Mouse (Mus musculus): Measurements from ENCODE around the gene Ints3.
"Not testable (repeated sequence)": the region's sequence is repeated elsewhere in the genome, so short reads cannot be mapped to it uniquely, and the experiment has no call there.

The Ints3 gene

DNA sequence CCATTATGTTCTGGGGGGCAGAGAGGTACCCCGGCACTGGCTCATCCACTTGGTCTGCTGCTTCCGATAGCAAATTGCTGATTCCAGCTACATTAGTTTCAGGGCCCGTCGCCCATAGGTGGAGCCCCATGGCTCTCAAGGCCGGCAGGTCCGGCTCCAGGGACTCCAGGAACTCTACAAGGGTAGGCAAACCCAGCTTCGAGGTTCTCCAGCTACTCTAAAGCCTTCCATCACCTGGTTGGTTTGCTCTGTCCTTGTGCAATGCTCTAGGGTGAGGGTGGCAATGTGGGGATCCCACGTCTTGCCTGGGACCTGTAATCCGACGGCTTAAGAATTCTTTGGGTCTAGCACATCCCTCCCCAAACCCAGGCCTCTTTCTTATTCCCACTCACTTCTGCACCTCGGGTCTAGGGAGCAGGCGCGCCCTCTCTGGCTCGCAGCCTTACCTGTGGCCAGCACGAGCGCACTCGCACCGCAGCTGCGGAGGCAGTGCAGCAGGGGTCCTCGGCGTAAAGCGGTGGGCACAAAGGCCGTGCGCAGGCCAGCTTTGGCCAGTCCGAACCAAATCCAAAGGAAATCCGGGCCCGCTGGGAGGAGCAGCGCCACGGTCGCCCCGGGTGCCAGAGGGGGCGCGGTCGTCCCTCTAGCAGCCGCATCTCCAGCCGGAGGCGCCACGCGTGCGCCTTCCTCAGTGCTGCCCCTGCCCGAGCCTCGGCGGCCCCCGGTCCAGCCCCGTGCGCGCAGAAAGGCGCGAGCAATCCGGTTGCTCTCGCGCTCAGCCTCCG, 44.5 kb downstream of the Ints3 start:
- DNase-seq = no peak

DNA sequence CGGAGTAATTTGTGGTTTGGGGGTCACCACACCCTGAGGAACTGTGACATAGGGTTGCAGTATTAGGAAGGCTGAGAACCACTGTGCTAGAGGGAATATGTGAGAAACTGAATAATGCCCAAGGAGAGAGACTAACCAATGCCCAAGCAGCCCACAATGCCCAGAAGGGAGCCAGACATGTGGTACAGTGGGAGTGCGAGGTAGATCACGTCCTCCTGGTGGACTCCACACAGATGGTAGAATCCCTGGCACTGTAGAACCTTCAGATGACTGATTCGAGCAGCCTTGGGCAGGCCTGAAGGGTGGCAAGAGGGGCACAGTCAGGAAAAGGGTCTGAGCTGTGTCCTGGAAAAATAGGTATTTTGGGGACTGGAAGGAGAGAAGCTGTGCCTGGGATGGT, 45.2 kb downstream of the Ints3 start:
- DNase-seq = no peak

DNA sequence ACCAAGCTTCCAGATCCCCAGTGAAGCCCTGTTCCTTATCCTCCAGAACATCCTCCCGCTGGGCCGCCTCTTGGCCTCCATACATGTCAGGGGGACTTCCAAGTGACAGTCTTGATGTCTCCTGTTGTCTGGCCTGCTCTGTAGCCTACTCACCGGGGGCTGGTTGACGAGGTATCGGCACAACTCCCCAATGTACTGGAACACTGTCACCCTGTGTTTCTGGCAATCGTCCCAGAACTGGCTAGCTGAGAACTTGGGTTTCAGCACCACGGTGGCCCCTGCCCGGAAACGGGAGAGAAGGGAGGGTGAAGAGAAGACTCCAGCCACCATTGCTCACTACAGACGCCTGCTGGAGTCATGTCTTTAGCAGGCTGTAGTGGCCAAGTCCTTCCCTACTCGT, 45.9 kb downstream of the Ints3 start:
- DNase-seq = peak; percentile 52

DNA sequence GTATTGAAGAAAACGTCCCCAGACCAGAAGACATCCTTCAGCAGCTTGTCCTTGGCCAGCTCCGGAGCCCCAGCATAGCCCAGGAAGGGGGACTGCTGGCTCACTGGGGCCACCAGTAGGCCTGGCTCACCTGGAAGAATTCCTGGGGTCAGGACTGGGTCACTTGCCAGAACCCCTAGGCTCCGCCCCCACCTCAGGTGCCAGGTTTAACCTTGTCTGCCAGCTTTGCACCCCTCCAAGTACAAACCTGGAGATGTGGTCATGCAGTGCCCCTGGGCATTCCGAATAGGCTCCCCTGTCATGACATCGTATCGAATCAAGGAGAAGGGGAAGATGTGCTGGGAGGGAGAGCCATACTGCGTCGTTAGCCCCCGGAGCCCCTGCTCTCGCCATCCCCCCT, 46.6 kb downstream of the Ints3 start:
- no peak for DNase-seq

DNA sequence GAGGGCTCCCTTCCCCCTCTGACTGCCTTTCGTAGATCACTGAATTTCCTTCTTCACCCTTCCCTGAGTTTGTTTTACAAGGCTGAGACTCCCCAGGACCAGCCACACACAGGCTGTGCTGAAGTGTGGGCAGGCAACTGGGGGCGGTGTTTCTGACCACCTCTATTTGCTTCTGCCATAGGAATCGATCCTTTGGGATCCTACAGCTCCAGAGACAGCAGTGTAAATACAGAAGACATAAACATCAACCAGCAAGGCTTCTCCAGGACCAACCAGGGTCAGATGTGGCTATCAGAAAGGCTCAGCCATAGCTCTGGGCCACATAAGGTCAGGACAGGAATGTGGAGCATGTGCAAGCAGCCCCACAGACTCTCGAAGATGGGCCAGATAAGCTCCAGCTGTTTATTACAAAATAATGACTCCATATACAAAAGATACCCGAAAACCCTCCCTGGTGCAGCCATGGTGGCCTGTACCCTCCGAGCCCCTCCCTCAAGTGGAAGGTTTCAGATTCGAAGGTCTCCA, 48.5 kb downstream of the Ints3 start:
- DNase-seq = no peak

DNA sequence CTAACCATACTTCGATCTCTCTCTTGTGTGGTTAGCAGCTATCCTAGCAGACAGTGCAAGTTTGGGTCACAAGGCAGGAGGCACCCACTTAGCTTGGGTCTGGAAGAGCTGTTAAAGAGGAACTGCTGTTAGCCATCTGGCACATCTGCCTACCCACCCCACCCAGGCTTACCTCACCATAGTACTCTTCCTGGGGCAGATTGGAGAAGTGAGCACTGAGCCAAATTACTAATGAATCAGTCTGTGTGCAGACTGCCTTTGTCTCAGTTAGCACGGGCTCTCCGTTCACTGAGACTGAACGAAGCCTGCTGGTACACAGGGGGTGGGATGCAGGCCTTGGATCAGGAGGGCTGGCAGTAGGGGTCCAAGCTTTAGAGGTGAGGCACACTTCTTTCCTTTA, 49.7 kb downstream of the Ints3 start:
- peak; percentile 81 for DNase-seq

DNA sequence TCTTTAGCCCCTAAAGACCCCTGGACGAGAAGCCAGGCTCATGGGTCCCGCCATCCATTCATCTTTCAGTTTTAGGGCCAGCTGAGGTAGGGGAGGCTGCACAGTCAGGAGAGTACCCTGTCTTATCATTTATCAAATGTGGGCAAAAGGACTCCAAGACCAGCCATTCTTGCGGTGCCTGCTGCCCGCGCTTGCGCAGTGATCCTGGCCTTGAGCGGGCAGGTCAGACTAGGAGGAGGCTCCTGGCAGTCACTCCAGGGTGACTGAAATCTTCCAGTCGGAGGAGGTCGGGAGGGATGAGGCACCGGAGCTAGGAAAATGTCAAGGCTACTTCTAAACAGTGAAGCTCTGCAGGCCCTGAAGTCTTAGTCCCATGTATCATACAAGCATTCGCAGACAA, 51.7 kb downstream of the Ints3 start:
- DNase-seq = no peak

DNA sequence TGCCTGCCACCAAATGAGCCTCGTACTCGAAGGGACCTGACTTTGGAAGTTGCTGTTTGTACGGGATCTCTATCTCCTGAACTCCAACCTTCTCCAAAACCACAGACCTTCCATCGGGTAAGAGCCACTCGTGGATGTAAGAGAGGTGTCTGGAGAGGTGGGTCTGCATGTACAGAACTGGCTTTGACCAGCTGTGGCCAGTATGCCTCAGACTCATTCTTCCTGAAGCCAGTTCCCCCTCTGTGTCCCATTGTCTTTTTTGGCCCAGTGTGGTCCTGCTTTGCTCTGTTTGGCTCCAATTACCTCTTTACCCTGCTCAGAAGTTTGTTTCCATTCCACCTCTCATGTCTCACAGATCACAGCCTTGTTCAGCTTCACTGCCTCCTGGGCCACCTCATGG, 54.9 kb downstream of the Ints3 start:
- DNase-seq = no peak

DNA sequence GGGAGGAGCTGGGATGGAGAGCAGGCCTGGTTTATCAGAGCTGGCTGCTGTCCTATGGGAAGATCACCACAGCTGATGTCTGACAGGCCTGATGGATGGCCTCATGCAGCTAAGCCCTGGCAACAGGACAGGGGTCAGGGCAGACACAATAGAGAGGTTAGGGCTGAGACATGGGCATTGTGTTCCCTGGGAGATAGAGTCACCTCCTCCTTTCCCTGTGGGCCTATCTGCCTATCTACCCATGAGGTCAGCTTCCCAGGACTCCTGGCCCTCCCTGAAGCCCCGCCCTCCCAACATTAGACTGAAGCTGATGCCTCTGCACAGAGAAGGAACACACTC, 57.2 kb downstream of the Ints3 start:
- no peak for DNase-seq

DNA sequence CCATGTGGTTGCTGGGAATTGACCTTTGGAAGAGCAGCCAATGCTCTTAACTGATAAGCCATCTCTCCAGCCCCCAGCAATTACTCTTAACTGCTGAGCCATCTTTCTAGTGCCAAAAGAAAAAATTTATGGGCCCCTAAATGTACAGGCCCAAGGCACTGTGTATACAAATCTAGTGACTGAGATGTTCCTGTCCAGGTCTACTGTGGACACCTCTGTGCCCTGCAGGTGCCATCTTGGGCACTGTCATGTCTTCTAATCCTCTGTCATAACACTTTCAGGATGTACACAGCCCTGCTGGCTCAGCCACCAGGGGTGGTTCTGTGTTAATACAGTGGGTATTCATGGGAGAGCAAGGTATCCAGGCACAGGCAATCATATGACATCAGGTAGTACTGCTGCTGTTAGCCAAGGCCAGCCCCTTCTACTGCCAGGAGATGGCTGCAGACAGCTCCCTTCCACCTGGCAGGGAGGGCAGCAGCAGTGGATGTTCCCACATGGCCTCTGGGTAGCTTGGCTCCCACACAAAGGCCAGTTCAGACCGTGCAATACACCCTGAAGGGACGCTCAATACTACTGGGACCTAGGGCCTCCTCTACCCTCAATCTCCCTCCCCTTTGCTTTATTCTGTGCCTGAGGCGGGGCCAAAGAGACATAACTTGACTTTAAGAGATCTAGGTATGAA, 57.7 kb downstream of the Ints3 start:
- no peak for DNase-seq

DNA sequence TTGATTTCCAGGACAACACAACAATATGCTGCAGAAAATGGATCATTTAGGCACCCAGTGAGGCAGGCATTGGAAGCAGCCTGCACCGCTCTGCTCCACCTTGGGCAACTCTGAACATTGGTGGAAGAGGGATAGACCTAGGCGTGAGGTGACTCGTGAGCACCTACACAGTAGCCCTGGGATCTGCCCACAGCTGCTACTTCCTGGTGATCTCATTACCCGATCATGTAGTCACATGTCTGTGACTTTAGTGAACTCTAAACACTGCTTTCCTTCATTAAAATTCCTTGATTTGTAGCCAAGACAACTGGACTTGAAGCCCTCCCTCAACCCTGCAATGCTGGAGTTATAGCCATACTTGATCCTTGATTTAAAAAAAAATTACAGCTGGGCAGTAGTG, 59.1 kb downstream of the Ints3 start:
- no peak for DNase-seq

DNA sequence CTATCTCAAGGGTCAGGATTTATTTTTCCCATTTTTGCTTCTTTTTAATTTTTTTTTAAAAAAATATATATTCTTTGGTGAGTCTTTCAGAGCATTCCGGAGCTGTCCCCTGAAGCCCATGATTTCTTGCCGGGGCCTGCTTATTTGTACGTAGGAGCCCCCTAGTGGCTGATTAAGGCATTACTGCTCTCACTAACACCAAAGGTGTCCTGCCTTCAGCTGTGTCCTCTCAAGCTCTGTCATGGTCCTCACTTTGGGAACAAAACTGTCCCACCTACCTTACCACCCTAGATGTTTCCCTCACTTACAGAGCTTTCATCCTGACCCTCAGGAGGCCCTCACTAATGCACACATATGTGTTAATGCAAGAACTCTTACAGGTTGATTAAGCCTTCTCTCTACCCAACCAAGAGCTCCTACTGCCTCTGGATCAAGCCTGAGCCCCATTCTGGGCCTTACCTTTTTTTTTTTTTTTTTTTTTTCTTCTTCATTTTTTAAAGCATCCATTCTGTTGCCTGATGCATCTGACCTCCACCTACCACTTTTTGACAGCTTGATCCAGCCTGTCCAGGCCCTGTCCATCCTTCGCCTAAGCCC, 59.9 kb downstream of the Ints3 start:
- DNase-seq = peak; percentile 87

DNA sequence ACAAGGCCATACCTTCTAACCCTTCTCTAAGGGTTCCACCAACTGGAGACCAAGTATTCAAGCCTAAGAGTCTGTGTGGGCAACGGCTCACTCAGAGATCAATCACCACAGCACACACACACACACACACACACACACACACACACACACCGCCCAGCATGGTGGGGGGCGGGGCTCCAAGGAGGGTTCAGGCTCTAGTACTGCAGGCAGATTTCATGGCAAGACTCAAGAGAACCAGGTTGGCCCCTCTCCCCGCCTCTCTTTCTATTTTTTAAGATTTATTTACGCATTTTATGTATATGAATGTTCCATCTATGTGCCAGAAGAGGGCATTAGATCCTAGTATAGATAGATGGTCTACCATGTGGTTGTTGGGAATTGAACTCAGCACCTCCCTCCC, 60.6 kb downstream of the Ints3 start:
- no peak for DNase-seq

DNA sequence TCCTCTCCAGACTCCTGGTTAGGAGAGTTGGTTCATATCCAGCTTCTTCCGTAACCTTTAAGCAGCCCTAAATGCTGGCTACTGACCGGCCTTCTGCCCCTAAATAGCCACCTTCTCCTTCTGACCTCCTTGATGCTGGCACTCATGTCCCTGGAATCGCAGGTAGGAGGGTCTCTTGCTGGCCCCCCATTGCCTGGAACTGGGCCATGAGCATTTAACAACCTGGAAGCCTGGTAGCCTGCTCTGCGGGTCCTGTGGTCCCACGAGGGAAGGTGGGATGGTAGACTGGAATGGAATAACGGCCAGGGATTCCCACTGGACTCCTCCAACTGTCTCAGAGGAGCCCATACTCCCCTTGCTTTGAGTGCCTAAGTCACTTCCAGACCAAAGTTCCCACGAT, 61.6 kb downstream of the Ints3 start:
- no peak for DNase-seq

DNA sequence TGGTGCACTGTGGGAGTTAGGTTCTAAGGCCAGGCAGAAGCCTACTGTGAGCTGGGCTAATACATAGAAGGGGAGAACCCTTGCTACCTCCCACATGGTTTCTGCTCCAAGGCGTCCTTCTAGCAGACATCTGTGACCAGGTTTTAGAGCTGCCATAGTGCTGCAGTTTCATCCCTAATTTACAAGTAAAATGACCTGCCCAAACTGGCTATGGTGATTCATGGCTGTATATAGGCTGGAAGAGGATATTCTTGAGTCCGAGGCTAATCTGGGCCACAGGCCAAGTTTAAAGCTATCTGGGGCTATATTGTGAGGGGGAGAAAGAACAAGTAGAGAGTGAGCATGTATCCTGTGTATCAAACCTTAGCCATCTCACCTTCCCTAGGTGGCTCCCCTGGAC, 64.4 kb downstream of the Ints3 start:
- no peak for DNase-seq

DNA sequence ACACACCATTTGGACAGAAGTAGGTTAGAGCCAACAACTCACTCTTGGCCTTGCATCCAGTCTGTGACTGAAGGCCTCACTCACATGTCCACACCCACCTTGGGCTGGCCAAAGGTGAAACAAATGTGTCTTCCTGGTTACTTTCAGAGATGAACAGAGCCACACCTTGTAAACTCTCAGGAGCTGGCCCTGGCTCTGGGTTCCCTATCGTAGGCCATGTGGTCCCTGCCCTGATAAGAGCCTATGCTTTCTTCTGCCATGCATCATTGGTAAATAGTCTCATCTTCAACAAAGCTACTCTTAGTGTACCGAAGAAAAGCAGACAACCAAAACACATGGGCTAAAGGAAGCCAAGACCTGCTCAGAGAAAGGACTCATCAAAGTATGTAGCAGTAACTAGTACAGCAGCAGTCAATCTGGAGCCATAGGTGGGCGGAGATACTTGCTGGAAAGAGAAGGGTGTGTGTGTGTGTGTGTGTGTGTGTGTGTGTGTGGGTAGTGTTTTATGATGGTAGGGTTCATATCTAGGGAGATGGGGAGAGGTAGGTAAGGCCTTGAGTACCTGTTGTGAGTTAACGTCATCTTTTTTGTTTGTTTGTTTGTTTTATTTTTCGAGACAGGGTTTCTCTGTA, 66.3 kb downstream of the Ints3 start:
- DNase-seq = no peak

DNA sequence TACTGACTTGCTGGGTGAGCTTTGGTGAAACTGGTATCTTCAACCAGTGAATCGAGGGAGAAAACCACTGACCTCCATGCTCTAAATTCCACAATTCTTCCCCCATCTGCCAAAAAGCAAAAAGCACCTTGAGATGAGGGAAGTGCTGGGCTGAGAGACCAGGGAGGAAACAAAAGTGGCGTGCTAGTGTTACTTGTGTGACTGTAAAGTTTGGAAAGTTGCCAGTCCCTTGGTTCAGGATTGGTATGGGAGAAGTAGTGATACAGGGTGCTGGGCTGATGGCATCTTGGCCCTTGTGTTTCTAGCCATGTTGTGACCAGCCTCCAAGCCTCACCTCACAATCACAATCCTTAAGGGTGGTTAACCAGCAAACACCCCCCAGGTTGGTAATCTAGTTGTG, 71.1 kb downstream of the Ints3 start:
- no peak for DNase-seq

DNA sequence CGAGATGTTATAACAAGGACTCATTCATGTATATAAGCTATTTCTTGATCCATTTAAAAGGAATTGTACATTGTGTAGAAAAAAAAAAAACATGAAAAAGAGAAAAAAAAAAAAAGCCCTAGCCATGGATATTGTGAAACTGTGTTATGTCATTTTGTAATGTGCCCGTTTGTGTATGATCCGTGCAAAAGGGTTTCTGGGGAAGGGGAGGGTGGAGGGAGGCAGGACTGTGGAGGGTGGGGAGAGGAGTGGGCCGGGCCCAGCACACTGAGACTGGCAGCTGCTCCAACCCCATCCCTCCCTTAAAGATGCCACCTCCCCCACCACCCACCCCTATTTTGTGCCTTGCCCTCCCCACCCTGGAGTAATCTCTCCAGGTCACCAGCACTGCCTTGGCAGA, 71.9 kb downstream of the Ints3 start:
- no peak for DNase-seq

DNA sequence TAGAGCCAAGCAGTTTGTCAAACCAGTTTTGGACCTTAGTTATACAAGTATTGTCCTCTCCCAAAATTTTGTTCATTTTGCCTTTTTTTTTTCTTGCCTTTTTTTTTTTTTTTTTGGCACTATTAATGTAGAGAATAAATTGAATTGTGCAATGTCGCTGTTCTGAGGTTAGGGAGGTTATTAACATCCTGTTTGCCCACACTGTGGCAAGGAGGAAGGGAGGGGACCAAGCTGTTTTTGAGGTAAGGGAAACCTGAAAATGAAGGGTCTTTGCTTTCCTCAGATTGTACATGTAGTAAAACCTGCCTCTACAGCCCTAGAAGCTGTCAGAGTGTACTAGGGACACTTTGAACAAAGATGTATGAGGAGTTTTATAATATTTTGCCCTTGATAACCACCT, 74.2 kb downstream of the Ints3 start:
- no peak for DNase-seq

DNA sequence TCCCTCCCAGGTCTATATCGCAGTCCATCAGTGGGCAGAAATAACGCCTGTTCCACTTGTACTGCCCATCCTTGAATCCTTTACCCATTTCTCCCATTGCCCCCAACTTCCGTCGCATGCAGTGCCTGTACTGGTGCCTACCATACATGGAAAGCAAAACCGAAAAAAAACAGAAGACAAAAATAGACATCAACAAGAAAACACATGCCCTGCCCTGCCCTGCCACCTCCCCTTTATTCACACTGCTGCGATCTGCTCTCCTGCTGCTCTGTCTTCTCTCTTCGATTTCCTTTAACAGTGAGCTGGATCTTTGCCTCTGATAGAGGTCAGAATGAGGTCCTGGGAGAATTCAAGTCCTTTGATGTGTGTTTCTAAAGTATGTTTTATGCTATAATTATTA, 75.5 kb downstream of the Ints3 start:
- DNase-seq = no peak

DNA sequence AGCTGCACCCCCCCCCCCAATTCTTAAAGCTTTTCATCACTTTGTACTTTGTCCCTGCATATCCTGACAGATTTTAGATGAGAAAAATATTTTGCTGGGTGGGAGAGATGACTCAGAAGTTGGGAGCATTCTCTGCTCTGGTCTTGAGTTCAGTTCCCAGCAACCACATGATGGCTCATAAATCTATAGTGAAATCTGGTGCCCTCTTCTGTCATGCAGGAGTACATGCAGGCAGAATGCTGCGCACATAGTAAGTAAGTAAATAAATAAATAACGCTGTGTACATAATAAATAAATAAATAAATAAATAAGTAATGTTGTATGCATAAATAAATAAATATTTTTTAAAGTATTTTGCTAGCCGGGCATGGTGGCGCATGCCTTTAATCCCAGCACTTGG, 85.6 kb downstream of the Ints3 start:
- DNase-seq = no peak

DNA sequence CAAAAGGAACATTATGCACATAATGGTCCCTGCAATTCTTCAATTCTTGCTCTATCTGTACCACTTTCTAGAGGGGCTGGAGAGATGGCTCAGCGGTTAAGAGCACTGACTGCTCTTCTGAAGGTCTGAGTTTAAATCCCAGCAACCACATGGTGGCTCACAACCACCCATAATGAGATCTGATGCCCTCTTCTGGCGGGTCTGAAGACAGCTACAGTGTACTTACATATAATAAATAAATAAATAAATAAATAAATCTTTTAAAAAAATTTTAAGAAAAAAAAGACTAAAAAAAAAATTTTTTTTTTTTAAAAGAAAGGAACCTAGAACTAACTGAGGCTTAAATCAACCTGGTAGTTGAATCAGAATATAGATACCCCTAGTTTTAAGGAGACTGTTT, 90.6 kb downstream of the Ints3 start:
- not testable (repeated sequence) for DNase-seq
